Mouse (Mus musculus) ES-Bruce4 (cell line): ENCODE measurements around the gene Thap4.

Experiments used
- CTCF ChIP-seq: IDR thresholded peaks from one replicate; pipeline ENCODE4 v1.8.1; 2011; ENCODE audit warnings: low read depth, low read length
- POLR2A ChIP-seq: IDR thresholded peaks from one replicate; pipeline ENCODE4 v1.8.1; 2011; ENCODE audit warnings: low read length; ENCODE audit not compliant: insufficient read depth

DNA sequence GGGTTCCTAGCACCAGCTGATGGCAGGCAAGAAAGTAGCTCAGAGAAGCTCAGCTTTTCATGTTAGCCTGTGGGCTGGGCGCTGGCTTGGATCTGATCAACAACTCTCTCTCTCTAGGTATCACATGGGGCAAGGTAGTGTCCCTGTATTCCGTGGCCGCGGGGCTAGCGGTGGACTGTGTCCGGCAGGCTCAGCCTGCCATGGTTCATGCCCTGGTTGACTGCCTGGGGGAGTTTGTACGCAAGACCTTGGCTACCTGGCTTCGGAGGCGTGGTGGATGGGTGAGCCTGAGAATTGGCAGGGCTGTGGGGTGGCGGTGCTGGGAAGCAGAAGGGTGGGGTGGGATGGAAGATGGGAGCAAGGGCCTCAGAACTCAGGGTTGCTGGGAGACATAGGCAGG lies 60.7 kb downstream of the Thap4 start:
- TF ChIP-seq CTCF (no peak), POLR2A (no peak)
